Comparison of ENCODE assay signal across 8 mouse cellular contexts in genomic region chrX:48433527-48433899, GRCm38 (mm10). TPM values are rescaled to one million over a fixed set of nuclear protein-coding genes. Genes with fewer than 3 reads are reported as not detected.
A peak's percentile ranks its signal among the peaks of the same experiment; 100 is the strongest.
DNase-seq lines count a peak whose midpoint lies in the region; ATAC-seq and TF ChIP-seq lines count a peak whose summit lies in the region.

No protein-coding gene starts in this region.

- peak; percentile 64 for ATAC-seq in G1E (ENCODE audit: extremely low read depth, insufficient number of reproducible peaks, low FRiP score, poor library complexity, severe bottlenecking)
- ATAC-seq in megakaryocyte progenitor cell, adult 5-6 weeks (replicated peaks; ENCODE audit: poor library complexity), result peak; percentile 64

- peak overlapping the region; percentile 66 for H3K4me3 ChIP-seq in G1E (ENCODE audit: low read depth, low read length)

- peak; percentile 90 for DNase-seq in A20 (ENCODE audit: low read depth, low spot score)
- DNase-seq in G1E (ENCODE audit: low spot score), result peak; percentile 58
- peak; percentile 16 to 63 for DNase-seq in kidney, postnatal 25 days
- no peak for DNase-seq in left cerebral cortex, adult 9 months (ENCODE audit: low spot score in 2 of 2)
- DNase-seq in Muller cell, postnatal 12 days (ENCODE audit: inconsistent ontology term), result no peak
- no peak for DNase-seq in ovary, postnatal 14 days (ENCODE audit: low spot score)
- DNase-seq in layer of hippocampus, adult 18-20 months (ENCODE audit: low spot score in 2 of 2), result no peak

- peaks cover 41% of the 10 kb centered on the region for H3K36me3 ChIP-seq in G1E (replicated peaks)

- H3K4me1 ChIP-seq in G1E (ENCODE audit: insufficient read depth, low read depth, low read length), result peaks cover 79% of the 10 kb centered on the region

- H3K27me3 ChIP-seq in G1E (ENCODE audit: insufficient read depth, low read length), result no peaks in the 10 kb centered on the region

- TF ChIP-seq CTCF in G1E (IDR thresholded peaks at IDR 0.05; ENCODE audit: low read depth, low read length), result no peak

- H3K9me3 ChIP-seq in G1E (replicated peaks), result no peaks in the 10 kb centered on the region

RNA-seq across cellular contexts. Expression of gene Elf4, which starts 29.4 kb away (rescaled TPM):
- total RNA-seq in G1E (2014; fragmentation: Nextera tagmentation), result 87.3 and 92.6 TPM in 2 replicates
- 12.4 and 13.4 TPM in 2 replicates for total RNA-seq in G1E (2017)
- polyA plus RNA-seq in G1E (2012), result 19.9 and 26.5 TPM in 2 replicates
- 54.9 and 57.2 TPM in 2 replicates for total RNA-seq in megakaryocyte progenitor cell, adult 5-6 weeks (2015)
- 12.7 and 13.2 TPM in 2 replicates for total RNA-seq in megakaryocyte progenitor cell, adult 5-6 weeks (2017)
- under 1 TPM; 0.89 to 0.99 TPM for total RNA-seq in layer of hippocampus, adult 18-20 months (2021)

Comparison
In these comparisons a context has a peak if more than half of its experiments do, and no peak if none do; other contexts are left out.
1. DNase-seq: peak in A20 (single experiment), G1E (single experiment) and kidney, postnatal 25 days (2 of 2); none in left cerebral cortex, adult 9 months (0 of 2), Muller cell, postnatal 12 days (single experiment), ovary, postnatal 14 days (single experiment) and layer of hippocampus, adult 18-20 months (0 of 2).
2. RNA of gene Elf4, which starts 29.4 kb away (total RNA-seq): 12.4 to 92.6 TPM in G1E and 12.7 to 57.2 TPM in megakaryocyte progenitor cell, adult 5-6 weeks; 0.89 to 0.99 TPM in layer of hippocampus, adult 18-20 months; every median in the first group is over 4 times any median in the second.